Mouse (Mus musculus): ENCODE data around the gene Atp6v1g3. TPM values are rescaled to one million over a fixed set of nuclear protein-coding genes. Genes with fewer than 3 reads are reported as not detected.
A peak's percentile ranks its signal among the peaks of the same experiment; 100 is the strongest.

The Atp6v1g3 gene
- total RNA-seq, 2 experiments from 2014 or later: not detected

GRCm38 (mm10) chr1:138289455-138290425 lies 16.2 kb downstream of the Atp6v1g3 start:
- DNase-seq: no peak

GRCm38 (mm10) chr1:138291463-138291862 lies 17.9 kb downstream of the Atp6v1g3 start:
- DNase-seq: no peak

GRCm38 (mm10) chr1:138294487-138294886 lies 20.9 kb downstream of the Atp6v1g3 start:
- DNase-seq: no peak

- DNase-seq: no peak
Observed at GRCm38 (mm10) chr1:138298156-138298555, 24.6 kb downstream of the Atp6v1g3 start.

- DNase-seq: no peak
Observed at GRCm38 (mm10) chr1:138299576-138299975, 26.0 kb downstream of the Atp6v1g3 start.

GRCm38 (mm10) chr1:138301920-138302319 lies 28.4 kb downstream of the Atp6v1g3 start:
- DNase-seq: no peak

GRCm38 (mm10) chr1:138302756-138303155 lies 29.2 kb downstream of the Atp6v1g3 start:
- no peak for DNase-seq

- no peak for DNase-seq
Observed at GRCm38 (mm10) chr1:138303296-138303695, 29.8 kb downstream of the Atp6v1g3 start.

GRCm38 (mm10) chr1:138304141-138304915 lies 30.8 kb downstream of the Atp6v1g3 start:
- no peak for DNase-seq

GRCm38 (mm10) chr1:138322657-138323056 lies 49.1 kb downstream of the Atp6v1g3 start:
- DNase-seq: no peak

GRCm38 (mm10) chr1:138323076-138323630 lies 49.6 kb downstream of the Atp6v1g3 start:
- DNase-seq: no peak

GRCm38 (mm10) chr1:138326091-138326490 lies 52.6 kb downstream of the Atp6v1g3 start:
- peak; percentile 9 for DNase-seq

GRCm38 (mm10) chr1:138326566-138326965 lies 53.0 kb downstream of the Atp6v1g3 start:
- DNase-seq: no peak

GRCm38 (mm10) chr1:138327466-138328245 lies 54.1 kb downstream of the Atp6v1g3 start:
- no peak for DNase-seq

- DNase-seq: peak; percentile 10
Observed at GRCm38 (mm10) chr1:138328320-138328719, 54.8 kb downstream of the Atp6v1g3 start.

GRCm38 (mm10) chr1:138330556-138330955 lies 57.0 kb downstream of the Atp6v1g3 start:
- no peak for DNase-seq

- DNase-seq: no peak
Observed at GRCm38 (mm10) chr1:138331596-138331995, 58.1 kb downstream of the Atp6v1g3 start.

GRCm38 (mm10) chr1:138334701-138335100 lies 61.2 kb downstream of the Atp6v1g3 start:
- DNase-seq: no peak

- no peak for DNase-seq
Observed at GRCm38 (mm10) chr1:138337417-138337816, 63.9 kb downstream of the Atp6v1g3 start.
